Mouse (Mus musculus): Measurements from ENCODE around the gene Coq9.

DNA sequence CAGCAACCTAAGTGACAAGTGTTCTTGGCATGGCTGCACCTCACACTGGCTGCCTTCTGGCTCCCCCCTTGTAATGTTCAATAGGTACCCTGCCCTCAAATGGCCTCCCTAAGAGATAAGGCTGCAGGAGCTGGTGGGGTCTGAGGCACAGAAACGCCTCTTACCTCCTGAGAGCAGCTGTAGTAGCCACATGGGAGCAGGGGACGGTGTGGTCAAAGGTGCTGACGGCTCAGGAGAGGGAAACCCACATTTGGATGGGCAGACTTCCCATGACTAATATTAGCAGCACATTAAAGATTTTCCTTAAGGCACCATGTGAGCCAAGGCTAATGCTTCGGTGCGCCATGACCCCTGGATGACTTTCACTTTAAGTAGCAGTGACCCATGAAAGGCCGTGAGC, 62.5 kb downstream of the Coq9 start:
- TF ChIP-seq CTCF (conservative IDR thresholded peaks at IDR 0.05; ENCODE audit: low read length), result no peak
- TF ChIP-seq POU5F1 (IDR thresholded peaks at IDR 0.05; ENCODE audit: borderline replicate concordance, low read length), result no peak
